Mouse (Mus musculus): ENCODE measurements around the gene Mfsd4b1.

Gene Mfsd4b1

DNA sequence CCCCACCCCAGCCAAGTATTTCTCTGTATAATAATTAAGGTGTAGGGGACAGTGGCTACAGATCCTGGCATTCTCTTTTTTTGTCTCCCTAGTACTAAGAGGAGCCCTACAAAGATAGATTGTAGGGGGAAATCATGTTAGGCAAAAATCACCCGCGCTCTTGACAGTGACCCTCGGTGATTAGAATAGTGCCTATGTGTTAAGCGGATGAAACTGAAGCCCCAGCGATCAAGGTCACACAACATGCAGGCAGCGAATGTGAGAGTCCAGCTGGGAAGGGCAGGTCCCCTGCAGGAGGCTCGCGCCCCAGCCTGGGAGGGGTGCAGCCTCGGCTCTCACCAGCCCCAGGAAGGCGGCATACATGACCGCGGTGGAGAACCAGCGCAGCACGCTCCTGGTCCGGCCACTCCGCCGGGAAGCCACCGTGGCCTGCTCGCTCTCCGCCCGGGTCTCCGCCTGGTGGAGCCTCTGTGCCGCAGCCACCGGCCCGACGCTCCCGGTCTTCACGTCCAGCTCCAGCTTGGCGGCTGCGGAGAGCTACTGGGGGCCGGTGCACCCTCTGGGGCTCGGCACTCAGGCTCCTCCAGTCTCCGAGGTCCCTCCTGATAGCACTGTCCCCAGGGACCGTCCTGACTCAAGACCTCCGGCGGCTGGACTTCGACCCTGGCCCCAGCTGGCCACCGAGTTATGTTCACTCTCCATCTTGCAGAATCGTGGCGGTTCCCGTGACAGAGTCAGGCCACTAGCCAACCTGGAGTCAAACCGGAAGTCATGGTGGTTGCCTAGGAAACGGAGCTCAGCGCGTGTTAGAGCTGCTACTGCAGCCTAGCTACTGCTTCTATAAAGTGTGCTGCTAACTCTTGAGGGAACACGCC lies at the start of gene Mfsd4b1:
Gene Mfsd4b1, minus strand, starts transcription at position 715 of the 875 bp plus-strand sequence.
- peak; percentile 12 for DNase-seq (ENCODE audit: low spot score)

GRCm38 (mm10) chr10:40073608-40074007 lies 48.5 kb upstream of the Mfsd4b1 start:
- no peak for DNase-seq (ENCODE audit: low spot score)

DNA sequence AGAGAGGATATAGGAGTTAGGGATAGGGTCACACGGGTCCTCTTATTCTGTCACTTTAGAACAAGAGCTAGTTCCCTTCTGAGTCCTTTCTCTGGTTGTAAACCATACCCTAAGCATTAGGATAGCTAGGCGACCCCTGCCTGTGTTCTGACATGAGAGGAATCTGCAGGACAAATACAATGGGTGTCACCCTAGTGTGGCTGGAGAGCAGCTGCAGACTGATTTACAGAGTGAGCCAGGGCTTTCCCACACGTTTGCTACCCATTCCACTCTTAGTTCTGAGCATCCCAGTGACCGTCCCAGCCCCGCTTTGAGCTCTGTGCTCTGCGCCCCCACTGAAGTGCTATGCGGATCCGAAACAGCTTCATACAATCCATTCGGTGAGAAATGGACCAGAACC lies 45.6 kb upstream of the Mfsd4b1 start:
- DNase-seq (ENCODE audit: low spot score), result no peak

DNA sequence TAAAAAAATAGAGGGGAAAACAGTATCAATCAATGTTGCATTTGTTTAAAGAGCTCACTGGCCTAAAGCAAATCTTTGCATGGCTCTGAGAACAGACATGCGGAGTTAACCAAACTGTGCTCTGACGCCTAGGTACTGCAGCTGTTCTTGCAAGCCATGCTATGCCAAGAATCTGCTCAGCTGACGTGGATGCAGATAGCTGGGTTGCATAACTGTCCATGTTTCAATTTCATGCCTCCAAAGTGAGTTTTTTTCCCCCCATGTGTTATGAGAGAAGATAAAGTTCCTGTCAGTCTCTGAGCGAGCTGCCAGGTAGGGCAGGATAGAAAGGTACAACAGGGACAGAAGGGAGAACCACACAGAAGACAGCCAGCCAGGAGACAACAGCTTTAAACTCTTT lies 44.2 kb upstream of the Mfsd4b1 start:
- no peak for DNase-seq (ENCODE audit: low spot score)

GRCm38 (mm10) chr10:40068595-40068994 lies 43.5 kb upstream of the Mfsd4b1 start:
- no peak for DNase-seq (ENCODE audit: low spot score)

- no peak for DNase-seq (ENCODE audit: low spot score)
Measured at GRCm38 (mm10) chr10:40067529-40067928, 42.5 kb upstream of the Mfsd4b1 start.

GRCm38 (mm10) chr10:40067071-40067470 lies 42.0 kb upstream of the Mfsd4b1 start:
- DNase-seq (ENCODE audit: low spot score), result no peak

DNA sequence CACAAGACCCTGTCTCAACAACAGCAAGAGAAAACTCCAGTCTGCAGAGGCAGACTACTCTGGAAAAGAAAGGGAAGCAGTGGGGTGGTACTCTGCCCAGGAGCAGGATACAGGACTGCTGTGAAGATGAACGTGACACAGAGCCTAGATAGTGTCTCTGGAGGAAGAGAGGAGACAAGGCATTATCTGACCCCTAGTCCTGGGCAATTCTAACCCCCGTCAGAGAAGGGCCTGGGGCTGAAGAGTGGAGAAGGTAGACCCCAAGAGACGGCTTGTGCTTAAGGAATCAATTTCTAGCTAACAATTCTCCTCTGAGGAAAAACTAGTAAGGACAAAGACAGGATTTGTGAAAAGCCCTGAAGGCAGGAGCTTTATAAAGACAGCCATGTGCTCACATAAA lies 40.3 kb upstream of the Mfsd4b1 start:
- DNase-seq (ENCODE audit: low spot score), result no peak

DNA sequence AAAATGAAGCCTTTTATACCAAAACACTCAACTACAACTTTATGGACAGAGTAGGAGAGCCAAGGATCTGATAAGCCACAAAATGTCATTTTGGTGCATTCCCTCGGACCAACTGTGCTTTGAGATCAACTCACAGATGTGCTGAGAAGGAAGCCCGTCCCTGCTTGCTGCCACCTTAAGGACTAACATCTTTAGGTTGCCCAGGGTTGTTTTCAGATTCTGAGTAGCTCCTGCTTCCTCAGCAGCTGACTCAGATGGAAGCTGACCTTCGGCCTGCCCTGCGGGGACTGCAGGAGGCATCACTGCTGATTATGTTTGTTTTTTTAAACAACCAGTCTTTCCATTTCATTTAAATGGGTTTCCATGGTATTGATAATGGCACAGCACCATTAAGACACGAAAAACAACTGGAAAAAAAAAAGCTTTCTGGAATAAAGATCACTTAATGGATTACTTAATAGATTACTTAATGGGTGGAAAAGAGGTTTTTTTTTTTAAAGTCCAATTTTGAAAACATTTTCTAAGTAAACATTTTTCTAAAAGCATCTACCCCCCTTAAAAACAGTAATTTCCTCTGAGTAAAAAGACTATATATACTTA lies 38.3 kb upstream of the Mfsd4b1 start:
- no peak for DNase-seq (ENCODE audit: low spot score)

DNA sequence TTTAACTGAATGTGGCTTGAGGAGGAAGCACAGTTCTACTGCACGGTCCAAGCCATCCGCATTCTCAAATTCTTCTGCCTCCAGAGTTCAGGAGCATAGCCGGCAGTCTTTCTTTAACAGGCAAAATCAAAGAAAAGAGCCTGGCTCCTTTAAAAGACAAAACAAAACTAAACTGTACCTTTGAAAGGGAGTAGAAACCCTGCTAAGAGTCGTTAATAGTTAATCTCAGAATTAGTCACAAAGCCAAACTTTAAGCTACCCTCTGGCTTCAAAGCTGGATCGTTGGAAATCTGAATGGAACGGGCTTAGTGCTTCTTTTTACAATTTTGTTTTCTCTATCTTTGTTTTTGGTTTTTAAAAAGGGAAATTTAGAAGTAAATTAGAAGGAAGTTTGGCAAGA lies 37.7 kb upstream of the Mfsd4b1 start:
- no peak for DNase-seq (ENCODE audit: low spot score)

DNA sequence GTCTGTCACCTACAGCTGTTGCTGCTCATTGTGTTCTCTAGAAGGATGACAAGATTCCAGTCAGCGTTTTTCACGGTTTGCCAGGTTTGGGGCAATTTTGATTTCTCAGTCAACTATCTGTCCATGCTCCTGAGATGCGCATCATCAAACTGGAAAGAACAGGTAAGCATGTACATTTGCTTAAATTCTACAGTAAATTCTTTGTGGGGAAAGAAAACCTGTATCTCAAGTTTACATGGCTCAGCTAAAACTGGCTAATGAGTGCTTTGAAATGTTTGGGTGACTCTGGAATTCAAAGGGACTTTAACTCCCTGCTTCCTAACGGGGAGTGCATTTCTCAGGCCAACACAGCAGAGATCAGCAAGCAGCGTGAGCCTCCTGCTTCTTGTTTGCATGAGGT lies 36.9 kb upstream of the Mfsd4b1 start:
- no peak for DNase-seq (ENCODE audit: low spot score)

DNA sequence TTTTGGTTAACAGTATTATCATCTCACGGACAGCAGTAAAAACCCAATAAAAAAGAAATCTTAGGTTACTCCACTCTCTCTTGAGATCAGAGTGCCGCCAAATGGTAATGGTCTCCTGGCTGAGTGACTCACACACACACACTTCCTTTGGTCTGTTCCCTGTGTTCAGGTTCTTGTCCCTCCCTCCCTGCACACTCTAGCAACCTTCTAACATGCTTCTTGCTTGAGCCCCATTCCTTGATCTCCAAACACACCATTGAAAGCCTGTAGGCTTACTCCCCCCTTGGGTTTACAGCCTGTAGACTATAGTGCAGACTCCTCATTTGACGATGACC lies 33.7 kb upstream of the Mfsd4b1 start:
- DNase-seq (ENCODE audit: low spot score), result no peak

DNA sequence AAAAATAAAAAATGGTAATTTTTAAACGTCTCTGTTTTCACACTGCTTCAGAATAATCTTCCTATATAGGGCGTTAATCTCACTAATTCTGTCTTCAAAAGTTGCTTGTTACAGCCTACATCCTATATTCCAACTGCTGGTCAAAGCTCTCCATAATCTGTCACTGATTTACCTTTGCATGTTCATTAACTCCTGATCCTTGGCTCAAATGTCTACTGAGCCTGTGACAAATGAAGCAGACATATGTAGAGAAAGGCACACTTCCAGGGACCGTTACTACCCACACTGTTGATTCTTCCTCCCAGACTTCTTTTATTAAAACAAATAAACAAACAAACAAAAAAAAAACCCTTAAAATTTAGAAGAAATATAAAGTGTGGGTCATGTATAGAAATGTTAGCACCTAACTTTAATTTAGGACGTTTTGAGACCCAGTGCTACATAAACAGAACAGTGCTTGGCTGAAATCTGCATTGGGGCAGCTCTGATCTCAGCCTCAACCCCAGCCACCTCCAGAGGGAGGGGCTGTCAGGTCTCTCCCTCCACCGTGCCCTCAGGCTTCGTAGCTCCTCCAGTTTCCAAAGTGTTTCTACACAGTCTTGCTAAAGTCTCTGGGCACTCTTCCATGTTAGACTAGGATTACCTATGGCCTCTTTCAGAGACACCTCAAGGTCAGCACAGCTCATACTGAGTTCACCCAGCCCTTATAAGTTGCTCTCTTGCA lies 33.2 kb upstream of the Mfsd4b1 start:
- DNase-seq (ENCODE audit: low spot score), result no peak

- DNase-seq (ENCODE audit: low spot score), result no peak
Measured at GRCm38 (mm10) chr10:40057615-40058014, 32.5 kb upstream of the Mfsd4b1 start.

DNA sequence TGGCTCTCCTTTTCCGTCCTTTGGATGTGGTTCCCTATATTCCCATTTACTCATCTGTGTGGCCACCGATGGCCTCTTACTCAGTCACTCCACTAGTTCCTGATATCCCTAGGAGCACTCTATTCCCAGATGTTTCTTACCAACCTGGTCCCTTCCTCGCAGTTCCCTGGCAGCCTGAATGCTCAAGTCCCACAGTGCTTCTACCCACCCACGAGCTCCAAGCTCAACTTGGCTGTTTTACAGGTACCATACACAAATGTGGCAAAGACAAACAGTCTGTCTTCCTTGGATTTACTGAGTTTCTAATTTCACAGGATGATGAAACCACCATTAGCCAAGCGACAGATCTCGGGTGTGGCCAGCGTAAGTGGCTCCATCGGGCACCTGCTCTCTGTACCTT lies 29.4 kb upstream of the Mfsd4b1 start:
- no peak for DNase-seq (ENCODE audit: low spot score)

- no peak for DNase-seq (ENCODE audit: low spot score)
Measured at GRCm38 (mm10) chr10:40053896-40054295, 28.8 kb upstream of the Mfsd4b1 start.

GRCm38 (mm10) chr10:40053257-40053895 lies 28.3 kb upstream of the Mfsd4b1 start:
- peak; percentile 19 for DNase-seq (ENCODE audit: low spot score)

- DNase-seq (ENCODE audit: low spot score), result no peak
Measured at GRCm38 (mm10) chr10:40051997-40052396, 26.9 kb upstream of the Mfsd4b1 start.

GRCm38 (mm10) chr10:40050763-40051162 lies 25.7 kb upstream of the Mfsd4b1 start:
- DNase-seq (ENCODE audit: low spot score), result no peak

- no peak for DNase-seq (ENCODE audit: low spot score)
Measured at GRCm38 (mm10) chr10:40041339-40041738, 16.3 kb upstream of the Mfsd4b1 start.

DNA sequence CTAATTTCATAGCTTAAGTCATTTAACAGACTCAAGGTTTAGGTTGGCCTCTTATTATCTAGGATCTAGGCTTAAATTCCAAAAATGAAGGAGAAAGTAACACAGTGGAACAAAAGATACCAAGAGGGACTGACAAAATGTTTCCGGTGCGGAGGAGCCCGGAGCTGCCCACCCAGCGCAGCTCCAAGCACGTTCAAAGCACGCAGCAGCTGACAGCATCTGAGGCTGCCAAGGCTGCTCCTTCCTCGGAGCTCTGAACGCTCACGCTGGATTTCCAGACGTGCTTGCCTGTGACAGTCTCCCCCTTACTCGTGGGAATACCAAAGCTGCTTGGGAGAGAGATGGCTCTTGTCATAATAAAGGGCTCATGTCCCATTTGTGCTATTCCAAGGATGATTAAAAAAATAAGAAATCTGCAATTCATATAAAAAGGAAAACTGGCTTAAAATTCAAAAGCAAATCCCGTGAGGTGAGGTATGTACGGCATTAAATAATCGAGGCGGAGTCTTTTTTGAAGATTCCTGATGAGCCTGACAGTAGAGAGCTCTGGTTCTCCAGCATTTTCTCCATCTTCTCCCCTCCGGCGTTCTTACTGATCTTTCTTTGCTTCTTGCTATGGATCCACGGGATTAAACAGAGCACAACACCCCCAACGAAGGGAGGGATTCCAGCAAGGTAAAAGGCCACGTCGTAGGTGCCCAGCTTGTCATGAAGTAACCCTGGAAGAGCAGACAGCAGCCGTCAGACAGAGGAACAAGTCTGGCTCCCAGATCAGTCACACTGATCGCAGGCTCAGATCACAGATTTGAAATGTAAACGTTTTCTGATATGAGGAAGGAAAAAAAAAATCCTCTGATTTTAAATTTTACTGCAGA lies 11.9 kb upstream of the Mfsd4b1 start:
- DNase-seq (ENCODE audit: low spot score), result no peak

- no peak for DNase-seq (ENCODE audit: low spot score)
Measured at GRCm38 (mm10) chr10:40034956-40035355, 9.9 kb upstream of the Mfsd4b1 start.
